Mouse (Mus musculus): ENCODE results near the gene Plcd3. TPM values are rescaled to one million over a fixed set of nuclear protein-coding genes. Genes with fewer than 3 reads are reported as not detected.

Gene Plcd3
- polyA plus RNA-seq, 1 experiment from 2014 or later, result 1.4 TPM

GRCm38 (mm10) chr11:103080323-103081091 is 21.0 kb downstream of the Plcd3 start:
- peak overlapping the region; percentile 71 for H3K27ac ChIP-seq (replicated peaks)
- peak; percentile 51 for DNase-seq (ENCODE audit: low spot score)
- no peaks in the 10 kb centered on the region for H3K36me3 ChIP-seq
- H3K9me3 ChIP-seq (replicated peaks), result no peaks in the 10 kb centered on the region
- H3K27me3 ChIP-seq (ENCODE audit: low read depth, poor library complexity, severe bottlenecking), result peaks cover 57% of the 10 kb centered on the region
- 1% methylated on average over 43 of the region's 43 CpGs for WGBS
- peaks cover 15% of the 10 kb centered on the region for H3K4me1 ChIP-seq
- H3K4me3 ChIP-seq, result peak overlapping the region; percentile 50

DNA sequence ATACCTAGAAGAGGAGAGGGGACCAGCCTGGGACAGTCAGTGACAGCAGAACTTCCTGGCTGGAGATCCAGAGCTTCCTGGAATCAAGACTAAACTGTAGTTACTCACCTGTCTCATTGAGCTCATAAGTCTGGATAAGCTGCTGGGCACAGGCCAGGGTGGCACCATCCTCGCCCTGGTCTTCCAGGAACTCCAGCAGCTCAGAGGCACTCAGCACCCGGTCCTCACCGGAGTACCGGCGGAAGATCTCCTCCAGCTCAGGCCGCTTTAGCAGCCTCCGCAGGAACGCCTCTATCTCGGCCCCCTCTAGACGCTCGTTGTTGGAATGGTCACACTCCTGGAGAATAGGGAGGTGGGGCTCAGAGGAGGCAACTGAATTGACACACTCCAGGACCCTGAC is 23.3 kb downstream of the Plcd3 start:
- H3K36me3 ChIP-seq, result no peaks in the 10 kb centered on the region
- no peak for DNase-seq (ENCODE audit: low spot score)
- H3K4me1 ChIP-seq, result peaks cover 28% of the 10 kb centered on the region
- peaks cover 53% of the 10 kb centered on the region for H3K27me3 ChIP-seq (ENCODE audit: low read depth, poor library complexity, severe bottlenecking)
- no peak overlapping the region for H3K27ac ChIP-seq (replicated peaks)
- 85% methylated on average over 11 of the region's 11 CpGs for WGBS
- H3K4me3 ChIP-seq, result no peak overlapping the region
- no peaks in the 10 kb centered on the region for H3K9me3 ChIP-seq (replicated peaks)

GRCm38 (mm10) chr11:103076581-103076980 is 24.9 kb downstream of the Plcd3 start:
- 90% methylated on average over 8 of the region's 8 CpGs for WGBS
- DNase-seq (ENCODE audit: low spot score), result no peak
- no peak overlapping the region for H3K4me3 ChIP-seq
- H3K36me3 ChIP-seq, result no peaks in the 10 kb centered on the region
- H3K27me3 ChIP-seq (ENCODE audit: low read depth, poor library complexity, severe bottlenecking), result peaks cover 38% of the 10 kb centered on the region
- H3K27ac ChIP-seq (replicated peaks), result no peak overlapping the region
- H3K4me1 ChIP-seq, result peaks cover 28% of the 10 kb centered on the region
- H3K9me3 ChIP-seq (replicated peaks), result no peaks in the 10 kb centered on the region

- 95% methylated on average over 7 of the region's 7 CpGs for WGBS
- Histone ChIP-seq H3K4me3 (no peak overlapping the region), H3K27me3 (ENCODE audit: low read depth, poor library complexity, severe bottlenecking) (peaks cover 32% of the 10 kb centered on the region), H3K27ac (replicated peaks) (no peak overlapping the region), H3K4me1 (peaks cover 25% of the 10 kb centered on the region), H3K36me3 (peaks cover 5% of the 10 kb centered on the region), H3K9me3 (replicated peaks) (no peaks in the 10 kb centered on the region)
- no peak for DNase-seq (ENCODE audit: low spot score)
Observed at GRCm38 (mm10) chr11:103076010-103076409, 25.4 kb downstream of the Plcd3 start.

GRCm38 (mm10) chr11:103074796-103075323 is 26.6 kb downstream of the Plcd3 start:
- peaks cover 16% of the 10 kb centered on the region for H3K36me3 ChIP-seq
- DNase-seq (ENCODE audit: low spot score), result no peak
- H3K4me1 ChIP-seq, result peaks cover 13% of the 10 kb centered on the region
- WGBS, result 21% methylated on average over 10 of the region's 10 CpGs
- H3K4me3 ChIP-seq, result no peak overlapping the region
- 0 out of 2 replicates have a peak overlapping the region, but pooled peaks have one; percentile 23 for H3K27ac ChIP-seq (replicated peaks)
- H3K9me3 ChIP-seq (replicated peaks), result no peaks in the 10 kb centered on the region
- peaks cover 20% of the 10 kb centered on the region for H3K27me3 ChIP-seq (ENCODE audit: low read depth, poor library complexity, severe bottlenecking)

GRCm38 (mm10) chr11:103074121-103074650 is 27.3 kb downstream of the Plcd3 start:
- no peak for DNase-seq (ENCODE audit: low spot score)
- Histone ChIP-seq H3K36me3 (peaks cover 23% of the 10 kb centered on the region), H3K27me3 (ENCODE audit: low read depth, poor library complexity, severe bottlenecking) (peaks cover 14% of the 10 kb centered on the region), H3K27ac (replicated peaks) (peak overlapping the region; percentile 33; the same call in 1 of the 2 replicates), H3K4me3 (no peak overlapping the region), H3K9me3 (replicated peaks) (no peaks in the 10 kb centered on the region), H3K4me1 (peaks cover 13% of the 10 kb centered on the region)
- WGBS, result 59% methylated on average over 10 of the region's 10 CpGs

DNA sequence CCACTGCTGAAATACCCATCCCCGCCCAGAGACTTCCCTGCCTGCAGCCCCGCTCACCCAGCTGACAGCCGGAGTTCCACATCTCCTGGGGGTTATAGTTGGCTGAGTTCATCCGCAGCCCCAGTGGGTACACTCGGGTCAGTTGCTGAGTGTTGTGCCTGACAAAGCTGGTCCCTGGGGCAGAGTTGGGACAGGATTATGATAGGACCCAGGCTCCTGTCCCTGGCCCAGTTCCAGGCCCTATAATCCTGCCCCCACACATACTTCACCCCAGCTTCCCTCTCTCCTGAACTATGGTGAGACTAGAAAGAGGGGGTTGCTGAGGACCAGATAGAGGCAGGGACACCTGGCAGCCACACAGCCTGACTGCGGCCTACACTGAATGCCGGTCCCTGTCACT is 27.8 kb downstream of the Plcd3 start:
- peaks cover 28% of the 10 kb centered on the region for H3K36me3 ChIP-seq
- peaks cover 8% of the 10 kb centered on the region for H3K27me3 ChIP-seq (ENCODE audit: low read depth, poor library complexity, severe bottlenecking)
- no peak overlapping the region for H3K4me3 ChIP-seq
- H3K4me1 ChIP-seq, result peaks cover 13% of the 10 kb centered on the region
- H3K9me3 ChIP-seq (replicated peaks), result no peaks in the 10 kb centered on the region
- H3K27ac ChIP-seq (replicated peaks), result peak overlapping the region; percentile 33; the same call in 1 of the 2 replicates
- no peak for DNase-seq (ENCODE audit: low spot score)
- WGBS, result 90% methylated on average over 7 of the region's 7 CpGs

DNA sequence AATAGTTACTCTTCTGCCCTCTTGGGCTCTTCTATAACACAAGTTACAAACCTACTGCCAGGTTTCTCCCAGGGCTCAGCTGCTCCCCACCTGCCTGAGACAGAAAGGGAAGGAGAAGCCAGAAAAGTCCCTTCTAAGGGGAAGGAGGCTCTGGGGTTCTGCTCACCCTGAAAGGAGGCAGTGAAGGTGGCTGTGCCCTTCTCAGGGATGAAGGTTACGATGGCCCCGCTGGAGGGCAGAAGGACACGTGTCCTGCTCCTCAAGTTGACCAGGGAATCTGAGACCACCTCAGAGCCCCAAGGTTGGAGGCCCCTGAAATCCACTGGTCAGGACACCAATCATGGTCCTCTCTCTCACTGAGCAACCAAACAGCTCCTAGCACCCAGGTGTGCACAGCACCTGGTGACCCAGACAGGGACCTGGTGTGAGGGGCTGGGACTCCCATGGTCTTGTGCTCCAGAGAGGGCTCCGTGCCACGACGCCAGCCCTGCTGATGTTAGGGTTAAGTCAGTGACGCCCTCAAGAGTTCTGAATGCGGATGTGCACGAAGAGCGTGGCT is 31.1 kb downstream of the Plcd3 start:
- Histone ChIP-seq H3K27ac (replicated peaks) (no peak overlapping the region; the same call in 1 of the 2 replicates), H3K27me3 (ENCODE audit: low read depth, poor library complexity, severe bottlenecking) (no peaks in the 10 kb centered on the region; the same call in 1 of the 2 replicates), H3K4me1 (peaks cover 13% of the 10 kb centered on the region), H3K9me3 (replicated peaks) (no peaks in the 10 kb centered on the region), H3K36me3 (peaks cover 60% of the 10 kb centered on the region), H3K4me3 (no peak overlapping the region)
- DNase-seq (ENCODE audit: low spot score), result no peak
- WGBS, result 95% methylated on average over 10 of the region's 10 CpGs

- peaks cover 8% of the 10 kb centered on the region for H3K4me1 ChIP-seq
- WGBS, result 99% methylated on average over 2 of the region's 2 CpGs
- no peak overlapping the region for H3K27ac ChIP-seq (replicated peaks)
- H3K9me3 ChIP-seq (replicated peaks), result no peaks in the 10 kb centered on the region
- no peak for DNase-seq (ENCODE audit: low spot score)
- H3K36me3 ChIP-seq, result peaks cover 66% of the 10 kb centered on the region
- H3K27me3 ChIP-seq (ENCODE audit: low read depth, poor library complexity, severe bottlenecking), result no peaks in the 10 kb centered on the region; the same call in 1 of the 2 replicates
- H3K4me3 ChIP-seq, result no peak overlapping the region
Observed at GRCm38 (mm10) chr11:103069731-103070130, 31.7 kb downstream of the Plcd3 start.

DNA sequence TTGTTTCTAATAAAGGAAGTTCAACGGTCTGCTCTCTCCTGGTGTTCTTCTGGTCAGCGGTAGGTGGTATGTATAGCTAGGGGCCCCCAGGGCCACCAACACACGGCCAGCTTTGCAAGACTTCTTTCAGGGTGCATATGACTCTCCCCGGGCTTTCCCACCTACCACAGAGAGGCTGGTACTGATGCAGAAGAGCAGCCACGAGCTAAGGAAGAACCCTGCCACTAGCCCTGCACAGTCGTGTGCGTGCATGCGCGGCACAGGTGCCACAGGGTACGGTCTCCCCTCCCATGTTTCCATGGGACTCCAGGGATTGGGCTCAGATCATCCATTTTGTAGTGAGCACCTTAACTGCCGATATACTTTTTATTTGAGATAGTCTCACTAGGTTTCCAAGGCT is 32.6 kb downstream of the Plcd3 start:
- Histone ChIP-seq H3K4me3 (no peak overlapping the region), H3K9me3 (replicated peaks) (no peaks in the 10 kb centered on the region), H3K36me3 (peaks cover 74% of the 10 kb centered on the region), H3K27me3 (ENCODE audit: low read depth, poor library complexity, severe bottlenecking) (no peaks in the 10 kb centered on the region; the same call in 1 of the 2 replicates), H3K27ac (replicated peaks) (no peak overlapping the region), H3K4me1 (no peaks in the 10 kb centered on the region)
- 92% methylated on average over 11 of the region's 11 CpGs for WGBS
- DNase-seq (ENCODE audit: low spot score), result no peak

DNA sequence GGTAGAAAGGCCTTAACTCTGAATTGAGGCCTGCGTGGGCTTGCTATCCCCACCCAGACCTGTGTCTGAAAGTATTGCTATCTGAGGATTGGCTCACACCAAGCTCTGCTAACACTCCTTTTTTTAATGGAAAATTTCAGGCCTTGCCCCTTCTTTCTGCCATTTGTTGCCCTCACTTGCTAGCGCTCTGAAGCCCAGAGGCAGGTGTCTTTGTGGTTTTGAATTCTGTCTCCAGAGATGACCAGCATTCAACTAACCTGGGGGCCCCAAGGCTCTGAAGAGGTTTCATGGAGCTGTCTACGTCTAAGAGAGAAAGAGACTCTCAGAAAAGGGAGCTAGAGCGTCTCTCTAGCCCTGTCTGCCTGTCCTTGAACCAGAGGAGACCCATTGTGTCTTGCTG is 33.2 kb downstream of the Plcd3 start:
- Histone ChIP-seq H3K27ac (replicated peaks) (no peak overlapping the region), H3K4me3 (no peak overlapping the region), H3K9me3 (replicated peaks) (no peaks in the 10 kb centered on the region), H3K36me3 (peaks cover 81% of the 10 kb centered on the region), H3K4me1 (no peaks in the 10 kb centered on the region), H3K27me3 (ENCODE audit: low read depth, poor library complexity, severe bottlenecking) (no peaks in the 10 kb centered on the region)
- WGBS, result 90% methylated on average over 4 of the region's 4 CpGs
- DNase-seq (ENCODE audit: low spot score), result no peak

GRCm38 (mm10) chr11:103067457-103068001 is 33.9 kb downstream of the Plcd3 start:
- no peak for DNase-seq (ENCODE audit: low spot score)
- Histone ChIP-seq H3K4me1 (no peaks in the 10 kb centered on the region), H3K9me3 (replicated peaks) (no peaks in the 10 kb centered on the region), H3K4me3 (no peak overlapping the region), H3K27me3 (ENCODE audit: low read depth, poor library complexity, severe bottlenecking) (no peaks in the 10 kb centered on the region), H3K36me3 (peaks cover 86% of the 10 kb centered on the region), H3K27ac (replicated peaks) (no peak overlapping the region)
- 85% methylated on average over 8 of the region's 8 CpGs for WGBS

- no peak overlapping the region for H3K27ac ChIP-seq (replicated peaks)
- H3K27me3 ChIP-seq (ENCODE audit: low read depth, poor library complexity, severe bottlenecking), result no peaks in the 10 kb centered on the region
- no peaks in the 10 kb centered on the region for H3K4me1 ChIP-seq
- DNase-seq (ENCODE audit: low spot score), result no peak
- H3K9me3 ChIP-seq (replicated peaks), result no peaks in the 10 kb centered on the region
- H3K4me3 ChIP-seq, result no peak overlapping the region
- H3K36me3 ChIP-seq, result peaks cover 91% of the 10 kb centered on the region
- WGBS, result 93% methylated on average over 6 of the region's 6 CpGs
Observed at GRCm38 (mm10) chr11:103067051-103067361, 34.5 kb downstream of the Plcd3 start.
